Mouse (Mus musculus) ES-Bruce4 (cell line): ENCODE data around the gene Pdp2. TPM values are rescaled to one million over a fixed set of nuclear protein-coding genes. Genes with fewer than 3 reads are reported as not detected.
"Not testable (repeated sequence)": the region's sequence is repeated elsewhere in the genome, so short reads cannot be mapped to it uniquely, and the experiment has no call there.

Experiments
- H3K27ac ChIP-seq: 2 replicates; pipeline ENCODE4 v1.5.1; 2012; ENCODE audit warnings: low read length, inconsistent platforms; ENCODE audit not compliant: insufficient read depth
- H3K27me3 ChIP-seq: 2 replicates; pipeline ENCODE4 v1.6.1; 2012; ENCODE audit warnings: mild to moderate bottlenecking, low read length, inconsistent platforms; ENCODE audit not compliant: control insufficient read depth, poor library complexity, insufficient read depth, severe bottlenecking
- H3K36me3 ChIP-seq: 2 replicates; pipeline ENCODE4 v1.6.1; 2012; ENCODE audit warnings: inconsistent platforms, mild to moderate bottlenecking, low read length, moderate library complexity; ENCODE audit not compliant: control insufficient read depth, poor library complexity, insufficient read depth, severe bottlenecking
- H3K4me1 ChIP-seq: one replicate; pipeline ENCODE4 v1.8.1; 2011; ENCODE audit warnings: low read length; ENCODE audit not compliant: control insufficient read depth, insufficient read depth
- H3K4me3 ChIP-seq: 2 replicates; pipeline ENCODE4 v1.5.1; 2011; ENCODE audit warnings: low read depth, mild to moderate bottlenecking, low read length
- H3K9ac ChIP-seq: 2 replicates; pipeline ENCODE4 v1.6.1; 2012; ENCODE audit warnings: low read depth, mild to moderate bottlenecking, inconsistent platforms; ENCODE audit not compliant: poor library complexity, severe bottlenecking
- H3K9me3 ChIP-seq: replicated peaks from 2 replicates; pipeline ENCODE4 v1.6.1; 2012; ENCODE audit warnings: mild to moderate bottlenecking, low read length, inconsistent platforms; ENCODE audit not compliant: control insufficient read depth, poor library complexity, insufficient read depth, severe bottlenecking
- CTCF ChIP-seq: IDR thresholded peaks from one replicate; pipeline ENCODE4 v1.8.1; 2011; ENCODE audit warnings: low read depth, low read length
- EP300 ChIP-seq: IDR thresholded peaks from 2 replicates; pipeline ENCODE4 v1.6.1; 2011; ENCODE audit warnings: low read depth, low read length; ENCODE audit not compliant: insufficient read depth
- POLR2A ChIP-seq: IDR thresholded peaks from one replicate; pipeline ENCODE4 v1.8.1; 2011; ENCODE audit warnings: low read length; ENCODE audit not compliant: insufficient read depth
- polyA plus RNA-seq: library from polyadenylated mRNA; stranded (reverse); fragments of >200 nt; gene quantifications from 2 replicates; pipeline ENCODE4 v1.2.4, GENCODE M21; 2011; ENCODE audit warnings: low read depth; ENCODE audit not compliant: missing spikeins, insufficient read depth, insufficient read length

Gene Pdp2
- polyA plus RNA-seq, 1 experiment: 13.0 TPM

DNA sequence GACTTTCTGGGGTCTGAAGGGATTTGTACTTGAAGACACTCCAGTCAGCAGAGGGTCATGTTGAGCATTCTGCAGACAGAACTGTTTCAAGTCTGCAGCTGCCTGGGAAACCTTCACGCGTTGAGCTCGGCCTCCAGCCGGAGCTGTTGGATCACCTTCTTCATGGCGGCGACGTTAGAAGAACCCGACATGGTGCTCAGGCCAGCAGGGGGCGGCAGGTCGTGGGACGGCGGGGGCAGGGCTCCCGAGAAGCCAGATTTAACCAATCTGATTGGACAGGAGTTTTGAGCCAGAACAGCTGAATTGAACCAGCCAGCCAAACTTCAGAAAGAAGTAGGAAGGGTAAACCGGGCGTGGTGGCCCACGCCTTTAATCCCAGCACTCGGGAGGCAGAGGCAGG is 13.6 kb upstream of the Pdp2 start:
- not testable (repeated sequence) for H3K9me3 ChIP-seq, H3K36me3 ChIP-seq

DNA sequence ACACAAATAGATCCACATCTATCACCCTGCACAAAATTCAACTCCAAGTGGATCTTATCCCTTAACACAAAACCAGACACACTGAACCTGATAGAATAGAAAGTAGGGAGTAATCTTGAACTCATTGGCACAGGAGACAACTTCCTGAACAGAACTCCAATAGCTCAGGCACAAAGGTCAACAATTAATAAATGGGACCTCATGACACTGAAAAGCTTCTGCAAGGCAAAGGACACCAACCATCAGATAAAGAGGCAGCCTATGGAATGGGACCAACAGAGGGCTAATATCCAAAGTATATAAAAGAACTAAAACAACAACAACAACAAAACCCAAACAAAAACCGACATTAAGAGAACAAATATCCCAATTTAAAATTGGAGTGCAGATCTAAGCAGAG is 6.7 kb upstream of the Pdp2 start:
- no peak overlapping the region for H3K27ac ChIP-seq
- H3K4me1 ChIP-seq: no peaks in the 10 kb centered on the region
- no peaks in the 10 kb centered on the region; the same call in 1 of the 2 replicates for H3K27me3 ChIP-seq
- no peak overlapping the region for H3K9ac ChIP-seq
- no peaks in the 10 kb centered on the region for H3K36me3 ChIP-seq
- no peak for TF ChIP-seq EP300
- TF ChIP-seq POLR2A: no peak
- TF ChIP-seq CTCF: no peak
- no peak overlapping the region for H3K4me3 ChIP-seq
- peaks cover 3% of the 10 kb centered on the region for H3K9me3 ChIP-seq

More for the DNA sequence above, 13.6 kb upstream of the Pdp2 start:
- not testable (repeated sequence) for H3K27ac ChIP-seq, H3K27me3 ChIP-seq, H3K4me1 ChIP-seq, H3K9ac ChIP-seq, H3K4me3 ChIP-seq
- TF ChIP-seq CTCF: peak; percentile 56

DNA sequence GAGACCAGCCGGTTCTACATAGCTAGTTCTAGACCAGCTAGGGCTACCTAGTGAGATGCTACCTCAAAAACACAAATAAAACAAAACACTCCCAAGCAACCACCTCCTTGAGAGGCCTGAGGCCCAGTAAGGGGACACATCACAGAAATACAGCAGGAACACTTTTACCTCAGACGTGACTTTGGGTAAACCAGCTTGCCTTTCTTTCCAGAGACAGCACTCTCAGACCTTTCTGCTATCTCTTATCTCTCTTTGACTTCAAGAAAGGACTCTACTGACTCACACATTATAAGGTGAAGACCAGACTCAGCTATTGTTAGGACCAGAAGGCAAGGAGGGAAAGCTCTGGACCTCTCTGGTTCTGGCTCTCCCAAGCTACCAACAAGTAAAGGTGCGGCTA is 967 bp upstream of the Pdp2 start:
- H3K4me1 ChIP-seq: peaks cover 2% of the 10 kb centered on the region
- no peak for TF ChIP-seq EP300
- TF ChIP-seq CTCF: no peak
- no peak for TF ChIP-seq POLR2A
- peaks cover 19% of the 10 kb centered on the region for H3K36me3 ChIP-seq
- H3K27ac ChIP-seq: no peak overlapping the region
- H3K9me3 ChIP-seq: peaks cover 3% of the 10 kb centered on the region; the same call in 1 of the 2 replicates
- no peak overlapping the region for H3K4me3 ChIP-seq
- H3K27me3 ChIP-seq: no peaks in the 10 kb centered on the region; the same call in 1 of the 2 replicates
- H3K9ac ChIP-seq: no peak overlapping the region

DNA sequence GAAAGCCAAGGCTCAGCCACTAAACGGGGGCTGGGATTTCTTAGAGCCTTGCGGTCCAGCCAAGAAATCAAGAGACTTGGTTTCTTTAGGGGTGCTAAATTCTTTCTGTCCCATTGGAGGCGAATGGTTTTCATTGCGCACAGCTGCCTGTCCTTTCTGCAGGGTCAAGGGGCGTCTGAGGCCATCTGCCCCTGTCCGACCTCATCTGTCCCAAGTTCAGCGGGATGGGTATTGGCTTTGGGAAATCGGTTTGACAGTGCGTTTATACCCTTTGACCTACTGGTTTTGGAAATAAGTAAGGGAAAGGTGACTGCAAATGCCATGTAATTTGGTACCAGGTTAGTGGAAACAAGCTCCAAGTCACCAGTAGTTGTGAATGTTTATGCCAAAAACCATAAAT is 605 bp downstream of the Pdp2 start:
- no peaks in the 10 kb centered on the region; the same call in 1 of the 2 replicates for H3K27me3 ChIP-seq

DNA sequence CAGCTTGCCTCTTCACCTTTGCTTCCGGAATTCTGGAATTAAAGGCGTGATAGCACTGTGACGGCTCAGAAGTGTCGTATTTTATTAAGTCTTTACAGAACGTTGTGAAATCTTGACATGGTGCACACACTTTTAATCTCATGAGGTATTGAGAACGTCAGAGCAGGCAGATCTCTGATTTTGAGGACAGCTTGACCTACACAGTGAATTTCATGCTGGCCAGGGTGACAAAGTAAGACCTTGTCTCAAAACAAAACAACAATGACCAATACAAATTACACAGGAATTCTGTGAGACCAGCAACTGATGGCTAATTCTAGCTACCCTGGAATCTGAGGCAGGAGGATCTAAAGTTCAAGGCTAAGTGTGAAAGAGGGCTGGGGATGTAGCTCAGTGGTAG is 1.3 kb downstream of the Pdp2 start:
- Histone ChIP-seq H3K27ac (no peak overlapping the region), H3K4me3 (no peak overlapping the region), H3K4me1 (peaks cover 2% of the 10 kb centered on the region), H3K36me3 (peaks cover 38% of the 10 kb centered on the region), H3K27me3 (no peaks in the 10 kb centered on the region; the same call in 1 of the 2 replicates), H3K9me3 (no peaks in the 10 kb centered on the region), H3K9ac (0 out of 2 replicates have a peak overlapping the region, but pooled peaks have one; percentile 14)
- no peak for TF ChIP-seq POLR2A
- no peak for TF ChIP-seq CTCF
- TF ChIP-seq EP300: no peak

More for the DNA sequence above, 605 bp downstream of the Pdp2 start:
- peaks cover 2% of the 10 kb centered on the region for H3K4me1 ChIP-seq
- no peaks in the 10 kb centered on the region for H3K9me3 ChIP-seq
- TF ChIP-seq POLR2A (no peak), CTCF (no peak), EP300 (no peak)
- H3K27ac ChIP-seq: no peak overlapping the region
- peaks cover 34% of the 10 kb centered on the region for H3K36me3 ChIP-seq
- H3K9ac ChIP-seq: peak overlapping the region; percentile 54
- peak overlapping the region; percentile 70 for H3K4me3 ChIP-seq

DNA sequence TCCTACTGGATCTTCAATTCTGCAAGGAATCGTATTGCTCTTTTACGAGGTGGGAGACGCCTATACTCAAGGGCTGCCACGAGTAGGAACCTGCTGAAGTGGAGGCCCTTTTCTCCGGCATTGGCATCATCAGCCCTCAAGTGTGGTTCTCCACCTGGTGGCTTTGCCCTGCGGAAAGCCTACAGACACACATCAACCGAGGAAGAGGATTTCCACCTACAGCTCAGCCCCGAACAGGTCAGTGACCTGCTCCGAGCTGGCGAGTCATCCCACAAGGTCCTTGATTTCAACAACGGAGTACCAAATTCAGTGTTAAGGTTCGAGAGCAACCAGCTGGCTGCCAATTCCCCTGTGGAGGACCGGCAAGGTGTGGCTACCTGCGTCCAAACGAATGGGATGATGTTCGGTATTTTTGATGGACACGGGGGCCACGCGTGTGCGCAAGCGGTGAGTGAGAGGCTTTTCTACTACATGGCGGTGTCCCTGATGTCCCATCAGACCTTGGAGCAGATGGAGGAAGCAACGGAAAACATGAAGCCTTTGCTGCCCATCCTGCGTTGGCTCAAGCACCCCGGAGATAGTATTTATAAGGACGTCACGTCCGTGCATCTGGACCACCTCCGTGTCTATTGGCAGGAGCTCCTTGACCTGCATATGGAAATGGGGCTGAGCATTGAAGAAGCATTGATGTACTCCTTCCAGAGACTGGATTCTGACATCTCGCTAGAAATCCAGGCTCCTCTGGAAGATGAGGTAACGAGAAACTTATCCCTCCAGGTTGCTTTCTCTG is 2.5 kb downstream of the Pdp2 start:
- no peak overlapping the region for H3K9ac ChIP-seq

More for the DNA sequence above, 2.5 kb downstream of the Pdp2 start:
- no peak overlapping the region for H3K27ac ChIP-seq
- TF ChIP-seq EP300 (no peak), CTCF (no peak), POLR2A (no peak)
- H3K36me3 ChIP-seq: peaks cover 38% of the 10 kb centered on the region
- no peaks in the 10 kb centered on the region for H3K27me3 ChIP-seq
- H3K4me1 ChIP-seq: peaks cover 2% of the 10 kb centered on the region
- no peak overlapping the region for H3K4me3 ChIP-seq
- no peaks in the 10 kb centered on the region for H3K9me3 ChIP-seq
